Mouse (Mus musculus): ENCODE results near the gene Unc13d. TPM values are rescaled to one million over a fixed set of nuclear protein-coding genes. Genes with fewer than 3 reads are reported as not detected.

Gene Unc13d
- polyA plus RNA-seq, 1 experiment from 2014 or later: 2.0 TPM

- DNase-seq (ENCODE audit: low spot score) (peak; percentile 36), ATAC-seq (ENCODE audit: low read depth) (no peak)
- H3K4me2 ChIP-seq (ENCODE audit: low read depth, low read length): peak overlapping the region; percentile 46
- H3K27ac ChIP-seq (replicated peaks; ENCODE audit: low read depth, low read length): peak overlapping the region; percentile 58; the same call in 1 of the 2 replicates
- no peaks in the 10 kb centered on the region for H3K9me3 ChIP-seq (ENCODE audit: control insufficient read depth, low read length)
- peak overlapping the region; percentile 58 for H3K9ac ChIP-seq (ENCODE audit: low read depth, low read length)
- WGBS: 10% methylated on average over 15 of the region's 16 CpGs
- H3K27me3 ChIP-seq (replicated peaks; ENCODE audit: control insufficient read depth, insufficient read depth, low read length): no peaks in the 10 kb centered on the region
- H3K36me3 ChIP-seq (ENCODE audit: control insufficient read depth, insufficient read depth, low read length): peaks cover 42% of the 10 kb centered on the region
- H3K4me1 ChIP-seq (ENCODE audit: control insufficient read depth, insufficient read depth, low read length): peaks cover 6% of the 10 kb centered on the region; the same call in 1 of the 2 replicates
- peak overlapping the region; percentile 21 for H3K4me3 ChIP-seq (ENCODE audit: low read depth, low read length)
Measured at GRCm38 (mm10) chr11:116078221-116078620, 460 bp upstream of the Unc13d start.

- Histone ChIP-seq H3K36me3 (ENCODE audit: control insufficient read depth, insufficient read depth, low read length) (peaks cover 29% of the 10 kb centered on the region), H3K27me3 (replicated peaks; ENCODE audit: control insufficient read depth, insufficient read depth, low read length) (no peaks in the 10 kb centered on the region), H3K4me3 (ENCODE audit: low read depth, low read length) (no peak overlapping the region), H3K27ac (replicated peaks; ENCODE audit: low read depth, low read length) (no peak overlapping the region), H3K9me3 (ENCODE audit: control insufficient read depth, low read length) (no peaks in the 10 kb centered on the region), H3K4me2 (ENCODE audit: low read depth, low read length) (no peak overlapping the region), H3K4me1 (ENCODE audit: control insufficient read depth, insufficient read depth, low read length) (peaks cover 6% of the 10 kb centered on the region; the same call in 1 of the 2 replicates), H3K9ac (ENCODE audit: low read depth, low read length) (peak overlapping the region; percentile 19; the same call in 1 of the 2 replicates)
- no peak for DNase-seq (ENCODE audit: low spot score)
- ATAC-seq (ENCODE audit: low read depth): no peak
- 80% methylated on average over 7 of the region's 7 CpGs for WGBS
Measured at GRCm38 (mm10) chr11:116076836-116077235, 925 bp downstream of the Unc13d start.

- H3K4me1 ChIP-seq (ENCODE audit: control insufficient read depth, insufficient read depth, low read length): peaks cover 6% of the 10 kb centered on the region; the same call in 1 of the 2 replicates
- H3K27ac ChIP-seq (replicated peaks; ENCODE audit: low read depth, low read length): no peak overlapping the region
- no peaks in the 10 kb centered on the region for H3K9me3 ChIP-seq (ENCODE audit: control insufficient read depth, low read length)
- WGBS: 60% methylated on average over 5 of the region's 7 CpGs
- no peak overlapping the region for H3K4me2 ChIP-seq (ENCODE audit: low read depth, low read length)
- DNase-seq (ENCODE audit: low spot score) (no peak), ATAC-seq (ENCODE audit: low read depth) (no peak)
- H3K36me3 ChIP-seq (ENCODE audit: control insufficient read depth, insufficient read depth, low read length): peaks cover 24% of the 10 kb centered on the region
- H3K27me3 ChIP-seq (replicated peaks; ENCODE audit: control insufficient read depth, insufficient read depth, low read length): no peaks in the 10 kb centered on the region
- no peak overlapping the region for H3K4me3 ChIP-seq (ENCODE audit: low read depth, low read length)
- H3K9ac ChIP-seq (ENCODE audit: low read depth, low read length): no peak overlapping the region
Measured at GRCm38 (mm10) chr11:116076266-116076540, 1.6 kb downstream of the Unc13d start.

DNA sequence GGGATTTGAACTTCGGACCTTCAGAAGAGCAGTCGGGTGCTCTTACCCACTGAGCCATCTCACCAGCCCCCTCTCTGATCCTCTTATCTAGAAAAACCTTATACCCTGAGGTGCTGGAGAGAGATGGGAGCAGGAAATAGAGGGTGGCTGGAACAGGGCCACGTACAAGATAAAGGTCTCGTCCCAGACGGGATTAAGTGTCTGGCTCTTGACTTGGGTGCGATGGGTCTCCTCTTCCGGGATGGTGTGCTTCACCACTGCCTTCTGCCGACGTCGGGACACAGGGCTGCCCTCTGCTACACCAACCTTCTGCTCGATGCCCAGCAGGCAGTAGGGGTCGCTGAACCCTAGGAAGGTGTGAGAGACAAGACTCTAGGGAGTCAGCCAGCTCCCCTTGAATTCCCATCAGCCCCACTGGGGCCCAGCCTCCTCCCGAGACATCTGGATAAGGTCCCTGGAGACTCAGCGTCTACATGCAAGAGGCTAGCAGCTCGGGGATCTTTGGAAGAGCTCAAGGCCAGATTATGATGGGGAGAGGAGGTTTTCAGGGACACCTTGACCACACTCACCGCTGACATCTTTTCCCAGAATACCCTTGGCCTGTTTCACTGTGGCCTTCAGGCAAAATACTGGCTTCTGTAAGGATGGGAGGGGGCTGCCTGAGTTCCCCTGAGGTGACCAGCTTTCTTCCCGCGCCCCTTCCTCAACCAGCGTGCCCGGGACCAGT, 2.1 kb downstream of the Unc13d start:
- no peak for ATAC-seq (ENCODE audit: low read depth)
- no peaks in the 10 kb centered on the region for H3K9me3 ChIP-seq (ENCODE audit: control insufficient read depth, low read length)
- H3K9ac ChIP-seq (ENCODE audit: low read depth, low read length): no peak overlapping the region
- H3K4me1 ChIP-seq (ENCODE audit: control insufficient read depth, insufficient read depth, low read length): peaks cover 6% of the 10 kb centered on the region; the same call in 1 of the 2 replicates
- 57% methylated on average over 20 of the region's 20 CpGs for WGBS
- no peak overlapping the region for H3K4me2 ChIP-seq (ENCODE audit: low read depth, low read length)
- H3K27me3 ChIP-seq (replicated peaks; ENCODE audit: control insufficient read depth, insufficient read depth, low read length): no peaks in the 10 kb centered on the region
- DNase-seq (ENCODE audit: low spot score): no peak
- H3K4me3 ChIP-seq (ENCODE audit: low read depth, low read length): no peak overlapping the region
- H3K27ac ChIP-seq (replicated peaks; ENCODE audit: low read depth, low read length): no peak overlapping the region
- H3K36me3 ChIP-seq (ENCODE audit: control insufficient read depth, insufficient read depth, low read length): peaks cover 19% of the 10 kb centered on the region

DNA sequence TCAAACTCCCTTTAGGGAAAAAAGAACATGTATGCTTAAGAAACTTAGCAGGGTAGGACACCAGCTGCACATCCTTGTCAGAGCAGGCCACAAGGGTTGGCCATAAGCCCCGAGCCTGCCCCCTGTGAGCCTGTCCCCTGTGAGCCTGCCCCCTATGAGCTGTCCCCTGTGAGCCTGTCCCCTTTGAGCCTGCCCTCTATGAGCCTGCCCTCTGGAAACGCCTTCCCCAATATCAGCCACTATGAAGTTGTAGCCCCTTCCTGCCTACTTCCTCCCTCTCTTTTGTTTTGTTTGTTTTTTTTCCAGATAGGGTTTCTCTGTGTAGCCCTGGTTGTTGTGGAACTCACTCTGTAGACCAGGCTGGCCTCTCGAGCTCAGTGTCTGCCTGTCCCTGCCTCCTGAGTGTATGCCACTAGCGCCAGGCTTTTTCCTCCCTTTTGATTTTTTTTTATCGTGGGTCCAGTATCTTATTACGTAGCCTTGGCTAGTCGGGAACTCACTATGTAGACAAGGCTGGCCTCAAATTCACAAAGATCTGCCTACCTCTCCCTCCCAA, 3.2 kb downstream of the Unc13d start:
- peaks cover 6% of the 10 kb centered on the region; the same call in 1 of the 2 replicates for H3K4me1 ChIP-seq (ENCODE audit: control insufficient read depth, insufficient read depth, low read length)
- H3K9me3 ChIP-seq (ENCODE audit: control insufficient read depth, low read length): no peaks in the 10 kb centered on the region
- H3K36me3 ChIP-seq (ENCODE audit: control insufficient read depth, insufficient read depth, low read length): peaks cover 7% of the 10 kb centered on the region
- DNase-seq (ENCODE audit: low spot score) (no peak), ATAC-seq (ENCODE audit: low read depth) (no peak)
- 52% methylated on average over 7 of the region's 7 CpGs for WGBS
- H3K27ac ChIP-seq (replicated peaks; ENCODE audit: low read depth, low read length): no peak overlapping the region
- no peak overlapping the region for H3K4me3 ChIP-seq (ENCODE audit: low read depth, low read length)
- no peak overlapping the region for H3K9ac ChIP-seq (ENCODE audit: low read depth, low read length)
- no peaks in the 10 kb centered on the region for H3K27me3 ChIP-seq (replicated peaks; ENCODE audit: control insufficient read depth, insufficient read depth, low read length)
- no peak overlapping the region for H3K4me2 ChIP-seq (ENCODE audit: low read depth, low read length)

- Histone ChIP-seq H3K27ac (replicated peaks; ENCODE audit: low read depth, low read length) (no peak overlapping the region), H3K4me3 (ENCODE audit: low read depth, low read length) (no peak overlapping the region), H3K4me1 (ENCODE audit: control insufficient read depth, insufficient read depth, low read length) (no peaks in the 10 kb centered on the region), H3K36me3 (ENCODE audit: control insufficient read depth, insufficient read depth, low read length) (no peaks in the 10 kb centered on the region), H3K9ac (ENCODE audit: low read depth, low read length) (no peak overlapping the region), H3K27me3 (replicated peaks; ENCODE audit: control insufficient read depth, insufficient read depth, low read length) (no peaks in the 10 kb centered on the region), H3K4me2 (ENCODE audit: low read depth, low read length) (no peak overlapping the region), H3K9me3 (ENCODE audit: control insufficient read depth, low read length) (no peaks in the 10 kb centered on the region)
- no peak for ATAC-seq (ENCODE audit: low read depth)
- no peak for DNase-seq (ENCODE audit: low spot score)
- 81% methylated on average over 3 of the region's 3 CpGs for WGBS
Measured at GRCm38 (mm10) chr11:116072608-116073007, 5.2 kb downstream of the Unc13d start.

- no peaks in the 10 kb centered on the region for H3K9me3 ChIP-seq (ENCODE audit: control insufficient read depth, low read length)
- no peaks in the 10 kb centered on the region for H3K27me3 ChIP-seq (replicated peaks; ENCODE audit: control insufficient read depth, insufficient read depth, low read length)
- no peaks in the 10 kb centered on the region for H3K4me1 ChIP-seq (ENCODE audit: control insufficient read depth, insufficient read depth, low read length)
- ATAC-seq (ENCODE audit: low read depth) (no peak), DNase-seq (ENCODE audit: low spot score) (no peak)
- no peak overlapping the region for H3K4me3 ChIP-seq (ENCODE audit: low read depth, low read length)
- H3K9ac ChIP-seq (ENCODE audit: low read depth, low read length): no peak overlapping the region
- 61% methylated on average over 5 of the region's 5 CpGs for WGBS
- H3K27ac ChIP-seq (replicated peaks; ENCODE audit: low read depth, low read length): no peak overlapping the region
- H3K4me2 ChIP-seq (ENCODE audit: low read depth, low read length): no peak overlapping the region
- H3K36me3 ChIP-seq (ENCODE audit: control insufficient read depth, insufficient read depth, low read length): no peaks in the 10 kb centered on the region
Measured at GRCm38 (mm10) chr11:116071510-116071909, 6.3 kb downstream of the Unc13d start.

DNA sequence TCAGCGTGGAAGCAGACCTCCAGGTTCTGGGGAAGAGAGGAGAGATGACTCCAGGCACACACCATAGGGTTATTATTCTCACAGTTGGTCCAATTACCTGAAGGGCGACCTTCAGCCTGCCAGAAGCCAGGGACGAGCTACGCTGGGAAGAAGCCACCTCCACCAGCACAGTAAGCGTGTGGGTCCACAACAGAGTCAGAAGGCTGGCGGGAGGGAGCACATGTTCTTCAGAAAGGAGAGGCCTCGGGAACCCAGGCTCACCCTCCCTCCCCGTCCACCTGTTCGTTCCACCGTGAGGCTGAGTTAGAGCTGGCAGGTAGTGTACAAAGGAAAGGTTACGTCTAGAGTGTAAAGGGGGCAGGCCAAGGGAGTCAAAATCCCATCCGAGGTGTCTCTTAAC, 12.4 kb downstream of the Unc13d start:
- DNase-seq (ENCODE audit: low spot score): no peak
- Histone ChIP-seq H3K4me1 (ENCODE audit: control insufficient read depth, insufficient read depth, low read length) (no peaks in the 10 kb centered on the region), H3K4me3 (ENCODE audit: low read depth, low read length) (no peak overlapping the region), H3K27ac (replicated peaks; ENCODE audit: low read depth, low read length) (no peak overlapping the region), H3K9me3 (ENCODE audit: control insufficient read depth, low read length) (no peaks in the 10 kb centered on the region), H3K27me3 (replicated peaks; ENCODE audit: control insufficient read depth, insufficient read depth, low read length) (no peaks in the 10 kb centered on the region), H3K9ac (ENCODE audit: low read depth, low read length) (no peak overlapping the region), H3K36me3 (ENCODE audit: control insufficient read depth, insufficient read depth, low read length) (peaks cover 19% of the 10 kb centered on the region; the same call in 1 of the 2 replicates), H3K4me2 (ENCODE audit: low read depth, low read length) (no peak overlapping the region)
- WGBS: 79% methylated on average over 12 of the region's 12 CpGs
- ATAC-seq (ENCODE audit: low read depth): no peak
